Mouse (Mus musculus) stomach, embryonic 15.5 days (tissue): Measurements from ENCODE around the gene Car3. TPM values are rescaled to one million over a fixed set of nuclear protein-coding genes. Genes with fewer than 3 reads are reported as not detected.

ENCODE experiments used
- ATAC-seq: fragments of 200-750 bp; cut with Nextera tagmentation; 2 replicates; pipeline ENCODE4 v1.8.0; 2017; ENCODE audit warnings: low read depth, moderate number of reproducible peaks, moderate TSS enrichment; ENCODE audit not compliant: insufficient read depth, low FRiP score
- H3K27ac ChIP-seq: fragments of 300-500 bp; sonication (generic); 2 replicates; pipeline ENCODE4 v1.5.1; 2015; ENCODE audit warnings: mild to moderate bottlenecking, inconsistent platforms
- H3K27me3 ChIP-seq: fragments of 300-500 bp; sonication (generic); replicated peaks from 2 replicates; pipeline ENCODE4 v1.6.1; 2015; ENCODE audit warnings: inconsistent platforms
- H3K36me3 ChIP-seq: fragments of 300-500 bp; sonication (generic); 2 replicates; pipeline ENCODE4 v1.6.1; 2015; ENCODE audit warnings: inconsistent platforms
- H3K4me1 ChIP-seq: fragments of 300-500 bp; sonication (generic); 2 replicates; pipeline ENCODE4 v1.6.1; 2015; ENCODE audit warnings: inconsistent platforms
- H3K4me2 ChIP-seq: fragments of 300-500 bp; sonication (generic); 2 replicates; pipeline ENCODE4 v1.6.1; 2015; ENCODE audit warnings: mild to moderate bottlenecking, inconsistent platforms
- H3K4me3 ChIP-seq: fragments of 300-500 bp; sonication (generic); replicated peaks from 2 replicates; pipeline ENCODE4 v1.5.1; 2015; ENCODE audit warnings: inconsistent platforms
- H3K9ac ChIP-seq: fragments of 300-500 bp; sonication (generic); 2 replicates; pipeline ENCODE4 v1.6.1; 2015; ENCODE audit warnings: inconsistent platforms
- H3K9me3 ChIP-seq: fragments of 300-500 bp; sonication (generic); 2 replicates; pipeline ENCODE4 v1.6.1; 2016; ENCODE audit warnings: inconsistent platforms
- WGBS: fragments of 180-500 bp; shearing (Covaris S2); methylation state at CpG from one replicate; pipeline ENCODE4 v1.1.7; 2015; 5-methylcytosine and 5-hydroxymethylcytosine counted together
- polyA plus RNA-seq: library from polyadenylated mRNA; unstranded; fragments of >200 nt; fragmentation: Nextera tagmentation; extraction: Ambion mirVana; gene quantifications from 2 replicates; pipeline ENCODE4 v1.2.1, GENCODE M21; 2015

Gene Car3
- polyA plus RNA-seq, 1 experiment from 2014 or later, result 18.3 TPM

GRCm38 (mm10) chr3:14917261-14917660 is 53.9 kb downstream of the Car3 start:
- Histone ChIP-seq H3K9ac (no peak overlapping the region), H3K36me3 (no peaks in the 10 kb centered on the region), H3K9me3 (no peaks in the 10 kb centered on the region), H3K4me2 (no peak overlapping the region), H3K4me3 (no peak overlapping the region), H3K27me3 (no peaks in the 10 kb centered on the region), H3K4me1 (no peaks in the 10 kb centered on the region), H3K27ac (no peak overlapping the region)
- no peak for ATAC-seq
- 73% methylated on average over 2 of the region's 2 CpGs for WGBS

Other genes starting within 250 kb of the Car3 start
- gene Car13, start 221.8 kb upstream of the Car3 start, polyA plus RNA-seq, result 5.9 and 7.2 TPM in 2 replicates
- 1.2 and 2.5 TPM in 2 replicates for gene Car1, start 55.1 kb upstream of the Car3 start, polyA plus RNA-seq
- 145 and 287 TPM in 2 replicates for gene Car2, start 22.8 kb downstream of the Car3 start, polyA plus RNA-seq